Mouse (Mus musculus) megakaryocyte, embryonic 14.5 days (primary cell): ENCODE results near the gene Smcr8.

Experiments
- FLI1 ChIP-seq: IDR thresholded peaks from 2 replicates; pipeline ENCODE4 v1.6.1; 2012; ENCODE audit warnings: low read length, inconsistent platforms, mixed read lengths
- GATA1 ChIP-seq: IDR thresholded peaks from 3 replicates; pipeline ENCODE4 v1.6.1; 2012; ENCODE audit warnings: mixed read lengths, low read length, inconsistent platforms, borderline replicate concordance

DNA sequence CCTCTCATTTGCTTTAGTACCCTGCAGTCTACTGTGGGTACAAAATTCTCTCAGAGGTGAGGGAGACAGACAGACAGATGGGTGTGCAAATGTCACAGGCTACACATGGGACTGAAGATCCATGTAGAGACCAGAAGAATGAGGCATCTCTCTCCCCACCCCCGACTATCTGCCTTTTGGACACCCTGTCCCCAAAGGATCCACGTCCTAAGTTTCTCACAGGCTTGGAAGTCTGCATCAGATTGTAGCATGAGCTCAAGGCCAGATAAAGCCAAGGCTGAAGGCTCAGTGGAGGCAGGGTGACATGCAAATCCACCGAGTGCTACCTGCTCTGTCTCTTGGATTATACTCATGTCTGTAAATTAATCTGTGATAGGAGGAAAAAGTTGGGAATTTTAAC is 40.8 kb upstream of the Smcr8 start:
- no peak for TF ChIP-seq GATA1
- no peak for TF ChIP-seq FLI1
